Mouse (Mus musculus): Measurements from ENCODE around the gene Pitpnc1.

DNA sequence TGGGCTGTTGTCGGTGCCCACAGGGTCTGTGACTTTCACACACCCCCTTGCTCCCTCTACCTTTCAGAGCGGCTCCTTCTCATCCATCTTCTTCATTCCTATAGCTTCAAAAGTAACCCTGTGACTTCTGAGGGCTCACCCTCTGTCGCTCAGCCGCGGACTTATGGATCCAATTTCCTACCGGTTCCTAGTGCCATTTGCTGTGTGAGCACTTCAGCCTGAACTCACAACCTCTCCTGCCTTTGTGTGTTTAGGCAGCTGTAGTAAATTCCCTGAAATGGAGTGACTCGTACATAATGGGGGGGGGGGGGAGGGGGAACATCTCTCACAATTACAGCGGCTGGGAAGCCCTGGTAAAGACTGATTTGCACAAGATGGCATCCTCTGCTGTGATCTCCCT is 191.2 kb downstream of the Pitpnc1 start:
- TF ChIP-seq CTCF (IDR thresholded peaks at IDR 0.05; ENCODE audit: low read depth) (no peak), EP300 (IDR thresholded peaks at IDR 0.05; ENCODE audit: low read depth) (no peak)
